Mouse (Mus musculus): ENCODE measurements around the gene Col4a4. TPM values are rescaled to one million over a fixed set of nuclear protein-coding genes. Genes with fewer than 3 reads are reported as not detected.

The Col4a4 gene
- polyA plus RNA-seq, 1 experiment from 2014 or later = 43.2 TPM

- no peak for ATAC-seq
- no peak for TF ChIP-seq CTCF (IDR thresholded peaks at IDR 0.05)
- H3K27me3 ChIP-seq = no peaks in the 10 kb centered on the region
- in situ Hi-C loops (cut with MboI; ENCODE audit: low pct_unique_long_range_greater_than_20kb) = no loop called here
- ChIA-PET POLR2A (no interaction called here), CTCF (interaction anchor here (1.1 kb wide), 1 partner anchor 12 kb away, joined by 3 read pairs; no protein-coding TSS in a partner anchor)
- DNase-seq (ENCODE audit: low read depth, low spot score) = no peak
These were observed 104.3 kb downstream of the Col4a4 start for GRCm38 (mm10) chr1:82482371-82482770.

GRCm38 (mm10) chr1:82479696-82480487 is 106.8 kb downstream of the Col4a4 start:
- in situ Hi-C loops (cut with MboI; ENCODE audit: low pct_unique_long_range_greater_than_20kb) = no loop called here
- no peak for TF ChIP-seq CTCF (IDR thresholded peaks at IDR 0.05)
- ATAC-seq (no peak), DNase-seq (ENCODE audit: low read depth, low spot score) (no peak)
- POLR2A ChIA-PET = interaction anchor here (0.6 kb wide), 1 partner anchor 157 kb away, joined by 3 read pairs; no protein-coding TSS in a partner anchor
- CTCF ChIA-PET = interaction anchor here (1.9 kb wide), 1 partner anchor 11 kb away, joined by 5 read pairs; no protein-coding TSS in a partner anchor
- no peaks in the 10 kb centered on the region for H3K27me3 ChIP-seq

- CTCF ChIA-PET = interaction anchor here (0.8 to 1.9 kb wide), 3 partner anchors 12 to 1157 kb away, joined by 3 to 5 read pairs (median 3); no protein-coding TSS in a partner anchor
These were observed 109.9 kb downstream of the Col4a4 start for GRCm38 (mm10) chr1:82476746-82477145.

GRCm38 (mm10) chr1:82476256-82476655 is 110.4 kb downstream of the Col4a4 start:
- CTCF ChIA-PET = interaction anchor here (0.8 to 1.9 kb wide), 3 partner anchors 11 to 1157 kb away, joined by 3 to 5 read pairs (median 3); no protein-coding TSS in a partner anchor
- H3K27me3 ChIP-seq = no peaks in the 10 kb centered on the region
- POLR2A ChIA-PET = no interaction called here
- peak; percentile 88 for TF ChIP-seq CTCF (IDR thresholded peaks at IDR 0.05)
- ATAC-seq (no peak), DNase-seq (ENCODE audit: low read depth, low spot score) (no peak)
- in situ Hi-C loops (cut with MboI; ENCODE audit: low pct_unique_long_range_greater_than_20kb) = no loop called here

More at GRCm38 (mm10) chr1:82476746-82477145, 109.9 kb downstream of the Col4a4 start:
- no peak for TF ChIP-seq CTCF (IDR thresholded peaks at IDR 0.05)
- no peak for DNase-seq (ENCODE audit: low read depth, low spot score)
- POLR2A ChIA-PET = no interaction called here
- no peaks in the 10 kb centered on the region for H3K27me3 ChIP-seq
- ATAC-seq = no peak
- in situ Hi-C loops (cut with MboI; ENCODE audit: low pct_unique_long_range_greater_than_20kb) = no loop called here

- in situ Hi-C loops (cut with MboI; ENCODE audit: low pct_unique_long_range_greater_than_20kb) = no loop called here
- TF ChIP-seq CTCF (IDR thresholded peaks at IDR 0.05) = no peak
- DNase-seq (ENCODE audit: low read depth, low spot score) (no peak), ATAC-seq (no peak)
- POLR2A ChIA-PET = no interaction called here
- H3K27me3 ChIP-seq = no peaks in the 10 kb centered on the region
- CTCF ChIA-PET = interaction anchor here (1.7 to 1.9 kb wide), 2 partner anchors 11 to 1156 kb away, joined by 3 to 5 read pairs; no protein-coding TSS in a partner anchor
These were observed 110.8 kb downstream of the Col4a4 start for GRCm38 (mm10) chr1:82475821-82476220.

GRCm38 (mm10) chr1:82475254-82475653 is 111.4 kb downstream of the Col4a4 start:
- in situ Hi-C loops (cut with MboI; ENCODE audit: low pct_unique_long_range_greater_than_20kb) = no loop called here
- no peak for TF ChIP-seq CTCF (IDR thresholded peaks at IDR 0.05)
- CTCF ChIA-PET = interaction anchor here (1.7 to 1.9 kb wide), 2 partner anchors 10 to 1156 kb away, joined by 3 to 5 read pairs; no protein-coding TSS in a partner anchor
- ATAC-seq = no peak
- DNase-seq (ENCODE audit: low read depth, low spot score) = no peak
- POLR2A ChIA-PET = no interaction called here
- no peaks in the 10 kb centered on the region for H3K27me3 ChIP-seq

GRCm38 (mm10) chr1:82474461-82474961 is 112.1 kb downstream of the Col4a4 start:
- ATAC-seq (no peak), DNase-seq (ENCODE audit: low read depth, low spot score) (no peak)
- CTCF ChIA-PET = interaction anchor here (1.3 kb wide), 1 partner anchor 12 kb away, joined by 4 read pairs; no protein-coding TSS in a partner anchor
- no peaks in the 10 kb centered on the region for H3K27me3 ChIP-seq
- POLR2A ChIA-PET = no interaction called here
- TF ChIP-seq CTCF (IDR thresholded peaks at IDR 0.05) = no peak
- in situ Hi-C loops (cut with MboI; ENCODE audit: low pct_unique_long_range_greater_than_20kb) = loop anchor here (25.0 kb wide), 1 partner anchor 1637 kb away; no protein-coding TSS in a partner anchor

- ATAC-seq (no peak), DNase-seq (ENCODE audit: low read depth, low spot score) (no peak)
- in situ Hi-C loops (cut with MboI; ENCODE audit: low pct_unique_long_range_greater_than_20kb) = loop anchor here (25.0 kb wide), 1 partner anchor 1636 kb away; no protein-coding TSS in a partner anchor
- POLR2A ChIA-PET = no interaction called here
- TF ChIP-seq CTCF (IDR thresholded peaks at IDR 0.05) = no peak
- CTCF ChIA-PET = interaction anchor here (1.3 kb wide), 1 partner anchor 11 kb away, joined by 4 read pairs; no protein-coding TSS in a partner anchor
- H3K27me3 ChIP-seq = no peaks in the 10 kb centered on the region
These were observed 113.2 kb downstream of the Col4a4 start for GRCm38 (mm10) chr1:82473467-82473866.

- no peak for TF ChIP-seq CTCF (IDR thresholded peaks at IDR 0.05)
- in situ Hi-C loops (cut with MboI; ENCODE audit: low pct_unique_long_range_greater_than_20kb) = loop anchor here (25.0 kb wide), 1 partner anchor 1633 kb away; no protein-coding TSS in a partner anchor
- no peaks in the 10 kb centered on the region for H3K27me3 ChIP-seq
- DNase-seq (ENCODE audit: low read depth, low spot score) (no peak), ATAC-seq (no peak)
- ChIA-PET POLR2A (no interaction called here), CTCF (interaction anchor here (1.2 to 2.6 kb wide), 2 partner anchors 9 to 12 kb away, joined by 3 to 7 read pairs; no protein-coding TSS in a partner anchor)
These were observed 116.0 kb downstream of the Col4a4 start for GRCm38 (mm10) chr1:82470516-82471225.

GRCm38 (mm10) chr1:82468872-82469271 is 117.8 kb downstream of the Col4a4 start:
- POLR2A ChIA-PET = no interaction called here
- DNase-seq (ENCODE audit: low read depth, low spot score) (no peak), ATAC-seq (no peak)
- CTCF ChIA-PET = interaction anchor here (1.7 kb wide), 1 partner anchor 10 kb away, joined by 5 read pairs; no protein-coding TSS in a partner anchor
- TF ChIP-seq CTCF (IDR thresholded peaks at IDR 0.05) = no peak
- in situ Hi-C loops (cut with MboI; ENCODE audit: low pct_unique_long_range_greater_than_20kb) = loop anchor here (25.0 kb wide), 1 partner anchor 1632 kb away; no protein-coding TSS in a partner anchor
- no peaks in the 10 kb centered on the region for H3K27me3 ChIP-seq

Data from Patski (cell line).